Comparison of ENCODE assay signal across 8 mouse cellular contexts in the genomic region with DNA sequence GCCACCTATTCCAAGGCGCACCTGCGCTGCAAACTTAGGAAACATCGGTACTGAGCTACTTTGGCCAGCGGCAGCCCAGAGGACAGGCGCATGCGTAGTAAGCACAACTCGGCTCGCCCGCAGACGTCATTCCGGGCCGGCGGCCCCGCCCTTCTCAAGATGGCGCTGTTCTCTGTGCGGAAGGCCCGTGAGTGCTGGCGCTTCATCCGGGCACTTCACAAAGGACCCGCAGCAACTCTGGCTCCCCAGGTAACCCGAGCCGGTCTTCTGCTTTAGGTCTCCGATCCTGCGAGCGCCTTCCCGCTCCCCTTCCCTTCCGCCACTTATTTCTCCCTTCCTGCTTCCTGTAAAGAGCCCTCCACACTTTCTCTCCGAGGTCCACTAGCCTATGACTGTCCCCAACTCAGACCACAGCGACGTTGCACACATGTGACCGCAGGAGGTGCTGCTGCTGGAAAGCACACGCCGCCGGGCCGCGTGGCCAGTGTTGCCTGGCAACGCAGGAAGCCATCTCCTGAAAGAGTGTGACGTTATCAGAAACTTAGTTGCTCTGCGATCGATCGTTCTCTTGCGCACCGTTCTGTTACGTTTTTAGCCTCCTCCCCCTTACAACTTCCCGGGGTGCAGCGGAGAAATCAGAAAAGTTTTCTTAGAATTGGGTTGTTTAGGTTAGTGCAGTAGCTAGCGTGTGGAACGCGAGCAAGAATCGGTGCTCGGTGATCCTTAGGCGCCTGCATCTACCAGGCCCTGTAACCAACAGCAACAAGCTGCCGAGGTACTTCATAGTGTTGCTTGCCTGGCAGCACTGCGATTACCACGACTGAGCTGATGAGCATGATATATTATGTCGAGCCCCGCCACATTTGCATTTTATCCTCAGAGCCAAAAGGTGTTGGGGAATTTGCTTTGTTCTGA. TPM values are rescaled to one million over a fixed set of nuclear protein-coding genes. Genes with fewer than 3 reads are reported as not detected.
DNase-seq lines count a peak whose midpoint lies in the region; ATAC-seq and TF ChIP-seq lines count a peak whose summit lies in the region.

A gene (plus strand): TSS at position 129 of the 915 bp plus-strand sequence.

- peak within 1 kb of the TSS; percentile 80 for H3K4me2 ChIP-seq in heart, embryonic 12.5 days
- peak within 1 kb of the TSS; percentile 81 for H3K4me2 ChIP-seq in kidney, postnatal 0 days (ENCODE audit: low read length)
- peak within 1 kb of the TSS; percentile 88 for H3K4me2 ChIP-seq in liver, embryonic 11.5 days
- peak within 1 kb of the TSS; percentile 79 for H3K4me2 ChIP-seq in stomach, embryonic 14.5 days (replicated peaks; ENCODE audit: low read depth, low read length)

- peak; percentile 96 for ATAC-seq in erythroid progenitor cell, adult 5-6 weeks (replicated peaks; ENCODE audit: low FRiP score, poor library complexity, severe bottlenecking)
- ATAC-seq in heart, embryonic 12.5 days (ENCODE audit: insufficient number of reproducible peaks, low FRiP score): peak; percentile 99
- ATAC-seq in kidney, postnatal 0 days (replicated peaks; ENCODE audit: low FRiP score, low read depth): peak; percentile 100
- peak; percentile 99 for ATAC-seq in liver, embryonic 11.5 days (replicated peaks; ENCODE audit: low FRiP score)
- peak; percentile 100 for ATAC-seq in stomach, embryonic 14.5 days (ENCODE audit: insufficient number of reproducible peaks, insufficient read depth, low FRiP score, low read depth)

- peak; percentile 95 for DNase-seq in CD4-positive helper T cell, adult 2 months (ENCODE audit: low read depth, low spot score)
- peak; percentile 86 for DNase-seq in brain, embryonic 18.5 days (ENCODE audit: low read depth, low spot score)
- DNase-seq in kidney, postnatal 0 days (ENCODE audit: low spot score): peak; percentile 98
- DNase-seq in liver, embryonic 11.5 days (ENCODE audit: low spot score): peak; percentile 89
- peak; percentile 95 for DNase-seq in naive thymus-derived CD4-positive, alpha-beta T cell, adult 2 months (ENCODE audit: low read depth)

- H3K9me3 ChIP-seq in heart, embryonic 12.5 days (replicated peaks): no peaks in the 10 kb centered on the region
- H3K9me3 ChIP-seq in kidney, postnatal 0 days (replicated peaks; ENCODE audit: low read length): no peaks in the 10 kb centered on the region
- no peaks in the 10 kb centered on the region for H3K9me3 ChIP-seq in liver, embryonic 11.5 days (ENCODE audit: control insufficient read depth, low read length)
- H3K9me3 ChIP-seq in stomach, embryonic 14.5 days (ENCODE audit: control insufficient read depth, low read depth, low read length): no peaks in the 10 kb centered on the region

- peak within 1 kb of the TSS; percentile 91 for H3K27ac ChIP-seq in heart, embryonic 12.5 days (ENCODE audit: poor library complexity, severe bottlenecking)
- peak within 1 kb of the TSS; percentile 94 for H3K27ac ChIP-seq in kidney, postnatal 0 days
- H3K27ac ChIP-seq in liver, embryonic 11.5 days (ENCODE audit: low read depth, low read length): peak within 1 kb of the TSS; percentile 82
- peak within 1 kb of the TSS; percentile 92 for H3K27ac ChIP-seq in stomach, embryonic 14.5 days (ENCODE audit: low read length)

- no peaks in the 10 kb centered on the region for H3K27me3 ChIP-seq in heart, embryonic 12.5 days (replicated peaks)
- no peaks in the 10 kb centered on the region for H3K27me3 ChIP-seq in kidney, postnatal 0 days (ENCODE audit: insufficient read depth, low read length)
- no peaks in the 10 kb centered on the region; the same call in 1 of the 2 replicates for H3K27me3 ChIP-seq in liver, embryonic 11.5 days (replicated peaks; ENCODE audit: control insufficient read depth, insufficient read depth, low read length)
- no peaks in the 10 kb centered on the region for H3K27me3 ChIP-seq in stomach, embryonic 14.5 days (ENCODE audit: control insufficient read depth, insufficient read depth, low read length)

- TF ChIP-seq CTCF in kidney, postnatal 0 days (IDR thresholded peaks at IDR 0.05; ENCODE audit: low read depth): peak; percentile 54

- peak within 1 kb of the TSS; percentile 52 for H3K4me3 ChIP-seq in heart, embryonic 12.5 days
- peak within 1 kb of the TSS; percentile 58 for H3K4me3 ChIP-seq in kidney, postnatal 0 days (replicated peaks; ENCODE audit: low read depth, low read length)
- H3K4me3 ChIP-seq in liver, embryonic 11.5 days (ENCODE audit: low read depth, low read length): peak within 1 kb of the TSS; percentile 66
- peak within 1 kb of the TSS; percentile 56 for H3K4me3 ChIP-seq in stomach, embryonic 14.5 days (ENCODE audit: low read depth, low read length)

- under 1% methylated on average over 57 of the region's 57 CpGs for WGBS in heart, embryonic 12.5 days
- under 1% methylated on average over 57 of the region's 57 CpGs for WGBS in kidney, postnatal 0 days
- WGBS in liver, embryonic 11.5 days: under 1% methylated on average over 57 of the region's 57 CpGs
- under 1% methylated on average over 57 of the region's 57 CpGs for WGBS in stomach, embryonic 14.5 days

- H3K4me1 ChIP-seq in heart, embryonic 12.5 days (replicated peaks): peaks cover 4% of the 10 kb centered on the region; the same call in 1 of the 2 replicates
- H3K4me1 ChIP-seq in kidney, postnatal 0 days (replicated peaks; ENCODE audit: insufficient read depth, low read length): 0 out of 2 replicates have a peak, but pooled peaks cover 5% of the 10 kb centered on the region
- no peaks in the 10 kb centered on the region; the same call in 1 of the 2 replicates for H3K4me1 ChIP-seq in liver, embryonic 11.5 days (replicated peaks; ENCODE audit: control insufficient read depth, insufficient read depth, low read length)
- H3K4me1 ChIP-seq in stomach, embryonic 14.5 days (ENCODE audit: control insufficient read depth, insufficient read depth, low read length): peaks cover 3% of the 10 kb centered on the region; the same call in 1 of the 2 replicates

- peak within 1 kb of the TSS; percentile 66 for H3K9ac ChIP-seq in heart, embryonic 12.5 days
- peak within 1 kb of the TSS; percentile 53 for H3K9ac ChIP-seq in kidney, postnatal 0 days (ENCODE audit: low read depth, low read length)
- H3K9ac ChIP-seq in liver, embryonic 11.5 days (ENCODE audit: low read depth, low read length): peak within 1 kb of the TSS; percentile 67
- peak within 1 kb of the TSS; percentile 36; the same call in 1 of the 2 replicates for H3K9ac ChIP-seq in stomach, embryonic 14.5 days (replicated peaks; ENCODE audit: low read depth, low read length)

- no peaks in the 10 kb centered on the region for H3K36me3 ChIP-seq in heart, embryonic 12.5 days
- H3K36me3 ChIP-seq in kidney, postnatal 0 days (ENCODE audit: insufficient read depth, low read length): no peaks in the 10 kb centered on the region
- H3K36me3 ChIP-seq in liver, embryonic 11.5 days (ENCODE audit: control insufficient read depth, insufficient read depth, low read length): no peaks in the 10 kb centered on the region
- H3K36me3 ChIP-seq in stomach, embryonic 14.5 days (ENCODE audit: control insufficient read depth, insufficient read depth, low read length): no peaks in the 10 kb centered on the region

RNA-seq across cellular contexts. Expression of the gene that starts here (rescaled TPM):
- total RNA-seq in erythroid progenitor cell, adult 5-6 weeks (2015; ENCODE audit: low replicate concordance): 2.1 and 3.2 TPM in 2 replicates
- total RNA-seq in erythroid progenitor cell, adult 5-6 weeks (2017; ENCODE audit: low replicate concordance): 0.61 and 2.1 TPM in 2 replicates
- polyA plus RNA-seq in heart, embryonic 12.5 days (2016; fragmentation: Nextera tagmentation; extraction: Ambion mirVana): 8.5 and 9.1 TPM in 2 replicates
- polyA plus RNA-seq in kidney, postnatal 0 days (2015; fragmentation: Nextera tagmentation; extraction: Ambion mirVana): 6.4 and 7.7 TPM in 2 replicates
- 6.9 and 7.5 TPM in 2 replicates for polyA plus RNA-seq in liver, embryonic 11.5 days (2014; fragmentation: Nextera tagmentation; extraction: Ambion mirVana)
- 10.6 and 12.4 TPM in 2 replicates for polyA plus RNA-seq in stomach, embryonic 14.5 days (2014; fragmentation: Nextera tagmentation; extraction: Ambion mirVana)

Comparison
In these comparisons a context has a peak if more than half of its experiments do, and no peak if none do; other contexts are left out.
1. Peak in every context shown above with its lines: DNase-seq, ATAC-seq, H3K4me3 ChIP-seq and H3K27ac ChIP-seq.